Mouse (Mus musculus) gastrocnemius, postnatal 10 days (tissue): ENCODE results near the gene 1700025G04Rik. TPM values are rescaled to one million over a fixed set of nuclear protein-coding genes. Genes with fewer than 3 reads are reported as not detected.

Source experiments
- DNase-seq: peaks from one replicate; pipeline ENCODE4 v3.0.0; 2021; ENCODE audit warnings: mixed read lengths
- total RNA-seq, 2 experiments: library from RNA; stranded (reverse); gene quantifications; 2 replicates each; pipeline ENCODE4 v1.2.3; 2021

The 1700025G04Rik gene
- total RNA-seq, 2 experiments from 2014 or later, result 80.5 to 80.9 TPM

DNA sequence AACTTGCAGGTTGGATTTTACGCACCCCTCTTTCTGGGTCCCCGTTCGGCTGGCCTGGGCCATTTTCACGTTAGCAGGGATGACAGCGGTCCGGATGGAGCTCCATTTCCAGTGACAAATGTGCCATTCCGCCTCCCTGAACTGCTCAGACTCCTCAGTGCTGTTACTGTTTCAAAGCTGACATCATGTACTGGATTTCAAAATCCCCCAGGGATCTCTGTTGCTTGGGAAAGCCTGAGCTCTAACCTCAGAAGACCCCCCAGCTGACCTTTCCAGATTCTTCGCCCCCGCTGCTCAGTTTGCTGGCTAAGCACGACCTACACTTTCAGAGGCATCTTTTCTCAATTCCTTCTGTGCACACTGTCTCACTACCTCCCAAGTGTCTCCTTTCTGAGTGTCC lies 128.7 kb downstream of the 1700025G04Rik start:
- no peak for DNase-seq

DNA sequence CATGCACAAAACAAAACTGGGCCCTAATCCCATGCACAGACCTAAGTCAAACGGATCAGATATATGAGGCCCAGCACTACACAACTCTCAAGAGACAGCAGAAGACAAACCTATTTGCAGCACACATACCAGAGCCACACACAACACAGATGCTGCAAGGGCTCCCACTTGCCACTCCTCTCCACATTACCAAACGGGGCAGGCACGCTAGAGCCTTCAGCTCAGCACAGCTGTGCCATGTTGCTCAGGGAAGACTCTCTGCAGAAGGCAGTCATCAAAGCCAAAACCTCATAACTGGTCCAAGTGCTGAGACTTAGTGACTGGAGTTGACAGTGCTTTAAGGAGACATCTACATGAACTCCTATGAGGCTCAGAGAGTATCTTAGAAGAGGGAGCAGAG lies 130.9 kb downstream of the 1700025G04Rik start:
- DNase-seq, result no peak

DNA sequence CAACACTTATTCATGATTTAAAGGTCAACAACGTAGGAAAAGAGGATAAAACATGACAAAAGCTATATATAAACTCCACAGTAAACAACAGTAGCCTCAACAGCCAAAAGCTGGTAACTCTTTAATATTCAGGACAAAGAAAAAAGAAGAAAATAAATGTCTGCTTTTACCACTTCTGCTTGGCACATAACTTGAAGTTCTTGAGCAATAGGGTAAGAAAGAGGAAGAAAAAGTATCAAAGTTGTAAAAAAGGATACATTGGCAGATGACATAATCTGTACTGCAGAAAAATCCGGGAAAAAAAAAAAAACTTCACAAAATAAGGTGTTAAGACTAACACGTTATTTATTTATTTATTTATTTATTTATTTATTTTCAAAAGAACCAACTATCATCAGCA lies 131.5 kb downstream of the 1700025G04Rik start:
- no peak for DNase-seq

DNA sequence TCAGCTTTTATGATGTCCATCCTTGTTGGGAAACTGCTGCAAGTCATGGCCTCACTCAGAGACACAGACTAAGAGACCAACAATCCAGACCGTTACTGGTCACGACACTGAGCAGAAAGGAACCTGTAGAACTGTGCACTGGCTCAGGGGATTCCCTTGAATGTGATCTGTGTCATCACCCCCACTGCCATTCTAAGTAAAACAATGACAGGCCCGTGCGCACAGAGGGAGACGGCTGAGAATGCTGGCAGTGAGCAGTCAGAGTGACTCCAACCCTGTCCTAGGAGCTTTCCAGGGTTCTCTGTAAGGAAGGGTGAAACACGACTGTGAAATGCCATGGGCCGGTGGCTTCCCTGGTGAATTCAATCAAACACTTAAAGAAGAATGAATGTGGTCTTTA lies 132.3 kb downstream of the 1700025G04Rik start:
- no peak for DNase-seq

DNA sequence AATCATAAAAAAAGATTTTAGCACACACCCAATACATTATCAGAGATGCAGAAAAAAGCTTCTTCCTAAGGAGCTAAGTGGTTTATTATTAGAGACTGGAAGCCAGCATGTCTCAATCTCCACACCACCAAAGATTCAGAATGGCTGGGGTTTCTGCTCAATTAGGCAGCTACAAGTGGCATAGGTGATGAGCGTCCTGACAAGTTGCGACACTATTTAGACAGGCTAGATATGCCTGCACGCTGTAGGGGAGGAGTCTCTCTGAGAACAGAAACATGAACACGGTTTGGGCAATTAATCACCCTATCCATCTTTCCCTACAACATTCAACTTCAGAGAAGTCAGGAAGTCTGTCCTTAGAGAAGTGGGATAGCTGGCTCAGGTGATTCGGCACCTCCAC lies 134.1 kb downstream of the 1700025G04Rik start:
- no peak for DNase-seq

DNA sequence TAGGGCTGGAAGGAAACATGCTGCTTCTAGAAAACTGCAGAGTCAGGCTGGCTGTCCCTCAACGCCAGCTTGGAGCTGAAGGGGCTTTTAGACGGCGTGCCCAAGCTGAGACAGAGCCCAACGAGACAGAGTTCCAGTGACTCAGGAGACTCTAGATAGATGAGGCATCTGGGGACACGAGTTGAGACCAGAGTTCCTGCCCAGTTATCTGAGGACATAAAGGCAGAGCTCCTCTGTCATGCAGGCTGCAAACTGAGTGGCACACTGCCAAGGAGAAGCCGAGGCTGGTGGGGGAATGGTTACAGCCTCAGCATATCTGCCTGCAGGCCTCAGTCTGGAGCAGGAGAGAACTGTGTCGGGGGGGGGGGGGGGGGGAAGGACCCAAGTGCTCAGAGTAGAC lies 136.4 kb downstream of the 1700025G04Rik start:
- peak; percentile 81 for DNase-seq

DNA sequence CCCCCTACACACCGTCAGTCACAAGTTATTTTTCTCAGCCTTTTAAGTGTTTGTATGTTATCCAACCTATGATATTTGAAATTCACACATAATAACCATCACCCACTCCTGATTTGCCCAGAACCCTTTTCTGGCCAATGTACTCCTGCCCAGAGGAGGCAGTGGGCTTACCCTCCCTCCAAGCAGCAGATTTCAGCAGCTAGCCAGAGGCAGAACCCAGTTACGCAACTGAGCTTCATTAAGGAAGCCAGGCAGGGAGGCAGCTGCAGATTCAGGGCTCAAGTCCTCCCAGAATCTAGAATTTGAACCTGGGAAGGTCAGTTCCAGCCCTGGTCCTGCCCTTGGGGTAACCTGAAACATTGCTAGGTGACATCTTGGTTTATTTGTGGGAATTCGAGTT lies 141.9 kb downstream of the 1700025G04Rik start:
- no peak for DNase-seq

DNA sequence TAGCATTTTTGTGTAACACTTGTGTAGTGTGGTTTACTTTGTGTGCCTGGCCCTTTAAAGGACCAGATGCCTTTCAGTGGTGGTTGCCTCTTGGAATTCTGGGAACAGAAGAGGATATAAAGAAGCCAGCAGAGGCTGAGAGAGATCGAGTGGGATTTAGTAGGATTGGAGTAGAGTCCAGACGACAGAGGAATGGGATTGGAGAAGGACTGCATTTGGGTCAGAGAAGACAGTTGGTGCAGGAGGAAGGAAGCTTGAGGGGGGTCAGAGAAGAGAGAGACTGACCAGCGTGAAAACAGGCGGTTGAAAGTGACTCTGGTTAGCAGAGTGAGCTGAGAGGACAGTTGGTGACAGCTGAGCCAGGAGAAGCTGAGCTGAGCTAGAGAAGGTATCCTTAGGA lies 142.4 kb downstream of the 1700025G04Rik start:
- no peak for DNase-seq

DNA sequence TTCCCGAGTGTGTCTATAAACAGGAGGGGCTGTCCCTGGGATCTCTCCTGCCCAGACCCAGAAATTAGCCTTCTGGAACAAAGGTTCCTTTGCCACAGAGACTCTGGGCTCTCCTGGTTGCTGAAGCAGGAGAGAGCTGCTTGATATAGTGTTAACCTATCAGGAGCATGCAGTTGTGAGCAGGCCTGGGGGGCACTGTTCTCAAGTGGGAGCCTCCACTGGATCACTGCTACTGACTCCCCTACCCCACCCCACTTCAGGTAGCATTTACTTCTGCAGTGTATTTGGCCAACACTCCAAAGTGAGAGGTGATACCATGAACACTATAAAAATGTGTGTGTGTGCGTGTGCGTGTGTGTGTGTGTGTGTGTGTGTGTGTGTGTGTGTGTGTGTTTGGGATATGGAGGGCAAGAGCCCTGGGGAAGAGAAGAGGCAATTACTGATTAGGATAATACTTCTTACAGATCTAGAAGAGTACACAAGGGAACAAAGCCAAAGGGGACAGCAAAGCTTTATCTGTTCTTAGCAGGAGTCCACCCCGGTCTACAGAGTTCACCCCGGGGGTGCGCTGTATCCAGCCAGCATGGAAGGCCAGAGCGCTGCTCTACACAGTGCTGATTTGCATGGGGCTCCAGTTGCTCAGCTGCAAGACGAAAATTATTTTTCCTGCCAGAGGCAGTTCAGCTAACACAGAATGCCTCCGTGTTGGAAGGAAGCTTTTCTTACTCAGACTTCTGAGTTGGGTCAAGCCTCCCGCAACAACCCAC lies 145.3 kb downstream of the 1700025G04Rik start:
- DNase-seq, result peak; percentile 22

DNA sequence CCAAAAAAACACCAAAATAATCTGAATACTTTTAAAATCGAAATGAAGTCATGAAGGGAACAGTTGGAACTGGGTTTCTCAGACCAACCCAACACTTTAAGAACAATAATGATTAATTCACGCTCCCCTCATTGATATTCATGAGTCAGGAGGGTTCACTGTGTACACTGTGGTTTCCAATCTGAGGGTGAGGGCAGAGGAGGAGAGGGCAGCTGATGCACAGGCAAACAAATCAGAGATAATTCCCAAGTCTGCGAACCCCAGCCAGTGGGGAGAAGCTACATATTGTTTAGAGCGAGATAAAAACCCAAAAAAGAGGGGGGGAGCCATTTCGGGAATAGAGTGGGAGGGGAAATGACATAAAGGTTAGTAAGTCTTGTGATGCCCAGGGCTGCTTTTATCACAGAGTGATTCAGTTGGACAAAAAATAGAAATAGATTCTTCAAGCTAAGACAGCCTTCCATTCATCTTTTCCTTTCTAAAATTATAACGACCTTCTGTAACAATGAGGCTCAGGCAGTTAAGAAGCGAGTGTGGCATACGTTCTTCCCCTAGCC lies 146.2 kb downstream of the 1700025G04Rik start:
- no peak for DNase-seq

DNA sequence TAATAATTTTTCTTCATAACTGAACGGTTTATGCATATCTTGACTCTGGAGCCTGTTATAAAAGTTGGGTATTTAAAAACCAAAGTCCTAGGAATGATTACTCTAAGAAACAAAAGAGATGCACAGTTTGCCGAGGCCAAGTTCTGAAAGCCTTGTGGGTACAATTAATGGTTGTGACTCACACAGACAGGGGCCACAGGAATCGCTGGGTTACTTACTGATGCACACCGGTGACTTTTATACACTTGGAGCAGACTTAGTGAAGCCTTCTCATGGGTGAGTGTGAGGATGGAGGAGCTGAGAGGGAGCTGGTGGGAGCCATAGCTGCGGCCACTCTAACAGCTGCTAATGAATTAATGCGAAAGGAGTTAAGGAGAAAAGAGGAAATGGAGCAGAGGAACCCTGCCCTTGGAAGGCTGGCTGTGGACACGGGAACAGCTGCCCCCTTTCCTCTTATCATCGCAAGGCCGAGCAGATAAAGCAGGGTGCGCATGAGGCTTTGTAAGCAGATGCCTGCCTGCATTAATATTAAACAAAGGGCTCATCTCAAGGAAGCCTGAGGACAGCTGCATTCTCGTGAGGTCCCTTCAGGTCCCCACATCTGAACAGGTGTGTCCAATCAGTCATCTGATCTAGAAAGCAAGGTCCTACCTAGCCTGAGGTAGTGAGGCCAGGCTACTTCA lies 146.8 kb downstream of the 1700025G04Rik start:
- no peak for DNase-seq

DNA sequence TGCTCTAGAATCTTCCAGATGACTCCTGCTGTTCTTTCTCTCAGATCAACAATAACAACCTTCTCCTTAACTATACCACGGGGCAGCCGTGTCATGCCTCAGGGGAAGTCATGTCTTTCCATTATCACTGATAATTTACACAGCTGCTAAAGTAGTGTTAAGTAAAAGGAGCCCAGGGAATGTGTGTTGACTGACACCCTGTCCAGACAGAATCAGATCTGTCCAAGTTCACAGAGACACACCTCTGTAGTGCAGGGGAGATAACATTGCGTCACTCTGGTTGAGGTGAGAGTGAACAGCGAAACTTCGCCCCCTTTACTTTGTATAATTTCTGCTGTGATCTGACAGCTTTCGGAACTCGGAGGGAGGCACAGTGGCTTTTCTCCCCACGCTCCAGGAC lies 149.9 kb downstream of the 1700025G04Rik start:
- no peak for DNase-seq

DNA sequence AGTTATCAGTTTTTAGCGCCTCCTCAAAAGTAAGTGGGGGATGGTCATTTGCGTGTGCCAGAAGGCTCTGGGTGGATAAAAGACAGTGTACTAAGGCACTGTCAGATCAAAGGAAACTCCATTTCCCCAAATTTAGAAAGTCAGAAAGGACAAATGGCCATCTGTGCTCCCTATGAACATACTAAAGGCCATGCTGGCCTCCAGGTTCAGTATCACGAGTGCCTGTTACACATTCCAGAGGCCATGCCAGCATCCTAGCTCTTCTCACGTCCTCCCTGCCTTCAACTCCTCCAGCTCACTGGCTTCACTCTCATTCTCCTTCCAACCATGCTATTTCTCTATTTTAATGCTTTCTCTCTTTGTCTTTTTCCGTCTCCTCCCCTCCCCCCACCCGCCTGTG lies 150.4 kb downstream of the 1700025G04Rik start:
- DNase-seq, result no peak

DNA sequence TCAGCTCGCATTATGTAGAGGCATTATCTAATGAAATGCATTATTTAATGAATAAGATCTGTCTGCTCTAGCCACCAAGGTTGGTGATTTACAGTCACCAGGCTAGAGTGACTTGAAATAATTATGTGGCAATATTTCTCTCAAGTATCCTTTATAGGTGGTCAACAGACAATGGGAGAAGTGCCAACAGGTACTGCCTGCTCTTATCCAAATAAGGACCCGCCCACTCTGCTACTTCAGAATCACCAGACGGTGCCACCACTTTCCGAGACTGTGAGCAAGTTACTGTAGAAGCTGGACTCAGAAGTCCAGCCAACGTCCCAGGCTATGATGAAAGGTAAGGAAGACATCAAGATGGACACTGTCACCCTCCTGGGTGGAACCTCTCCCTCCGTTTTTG lies 156.3 kb downstream of the 1700025G04Rik start:
- DNase-seq, result no peak

DNA sequence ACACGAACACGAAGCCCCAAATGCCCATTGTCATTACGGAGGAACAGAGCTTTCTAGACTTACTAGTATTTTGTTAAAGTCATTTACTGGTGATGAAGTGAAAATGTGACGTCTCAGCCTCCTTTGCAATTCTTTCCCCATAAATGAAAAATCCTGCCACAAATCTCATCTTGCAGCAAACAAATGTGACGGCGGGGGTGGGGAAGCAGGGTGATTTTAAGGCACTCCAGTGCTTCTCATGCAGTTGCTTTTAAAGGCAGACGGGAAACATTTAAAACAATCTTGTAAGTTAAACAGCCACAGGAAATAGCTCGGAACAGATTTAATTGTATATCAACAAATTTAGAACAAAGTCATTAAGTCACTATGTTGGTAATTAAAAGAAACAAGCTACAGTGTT lies 163.1 kb downstream of the 1700025G04Rik start:
- no peak for DNase-seq

DNA sequence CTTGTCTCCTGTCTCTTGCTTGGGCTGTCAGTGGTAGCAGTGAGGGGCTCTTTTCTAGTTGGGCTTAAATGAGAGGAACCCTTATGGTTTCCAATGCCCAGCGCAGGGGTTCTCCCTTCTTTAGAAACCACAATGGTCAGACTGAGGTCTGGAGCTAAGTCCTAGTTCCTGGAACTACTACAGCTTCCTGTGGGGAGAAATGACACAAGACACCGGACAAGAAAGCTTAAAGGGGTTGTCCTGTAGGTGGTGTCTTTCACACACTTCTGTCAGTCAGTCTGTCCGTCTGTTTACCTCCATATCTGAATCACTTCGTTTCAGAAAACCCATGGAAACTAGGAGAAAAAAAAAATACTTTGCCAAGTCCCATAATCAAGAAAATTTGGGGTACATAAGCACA lies 163.8 kb downstream of the 1700025G04Rik start:
- no peak for DNase-seq

DNA sequence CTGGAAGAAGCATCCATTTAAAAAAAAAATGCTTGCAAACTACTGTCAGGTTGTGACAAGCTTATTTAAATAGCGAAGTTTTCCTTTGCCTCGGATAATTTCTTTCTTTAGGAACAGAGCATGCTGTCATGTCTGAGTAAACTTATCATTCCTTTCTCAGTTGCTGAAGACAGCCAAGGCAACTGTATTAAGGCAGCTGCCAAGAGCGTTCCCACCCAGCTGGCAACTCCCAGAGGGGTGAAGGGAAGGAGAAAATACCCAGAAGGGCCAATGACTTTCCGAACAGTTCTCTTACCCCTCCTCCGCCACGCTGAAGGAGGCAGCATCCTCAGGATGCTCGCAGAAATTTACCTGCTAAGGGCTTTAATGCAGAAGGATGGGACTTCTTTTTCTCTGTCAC lies 164.2 kb downstream of the 1700025G04Rik start:
- no peak for DNase-seq

DNA sequence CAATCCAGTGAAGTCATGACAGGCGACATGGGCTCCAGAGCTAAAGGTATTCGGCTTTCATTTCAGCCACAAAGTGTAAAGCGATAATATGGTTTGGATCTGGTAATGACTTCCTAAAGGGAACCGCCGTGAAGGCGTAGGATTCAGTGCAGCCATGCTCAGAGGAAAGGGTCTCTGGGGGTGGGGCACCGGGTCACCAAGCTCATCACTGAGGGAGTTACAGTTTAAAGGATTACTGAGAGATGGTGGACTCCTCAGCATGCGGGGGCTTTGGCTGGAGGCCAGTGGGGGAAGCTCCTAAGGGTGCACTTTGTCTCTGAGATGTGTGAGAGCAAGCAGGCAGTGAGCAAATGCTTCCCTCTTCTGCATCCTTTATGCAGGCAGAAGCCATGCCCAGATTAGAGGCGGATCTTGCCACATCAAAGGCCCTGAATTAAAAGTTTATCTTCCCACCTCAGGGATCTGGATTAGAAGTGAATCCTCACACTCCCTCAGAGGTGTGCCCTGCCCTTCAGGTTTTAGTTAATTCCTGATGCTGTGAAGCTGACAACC lies 171.0 kb downstream of the 1700025G04Rik start:
- DNase-seq, result no peak

DNA sequence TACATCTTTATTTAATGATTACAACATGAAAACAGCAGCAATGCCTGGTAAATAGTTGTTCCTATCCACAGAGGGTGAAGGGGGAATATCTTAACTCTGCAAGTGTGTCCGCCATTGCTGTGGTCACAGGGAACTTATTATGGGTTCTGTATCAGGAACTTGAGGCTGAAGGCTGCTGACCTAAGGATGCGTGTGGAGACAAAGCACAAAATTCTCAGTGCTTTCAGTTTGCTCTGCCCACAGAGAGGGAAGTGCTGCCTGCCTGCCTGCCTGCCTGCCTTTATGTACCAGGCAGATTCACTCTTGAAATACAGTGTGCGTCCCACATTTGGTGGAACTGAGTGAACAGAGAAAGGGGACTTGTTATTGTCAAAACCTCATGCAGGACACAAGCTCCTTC lies 172.2 kb downstream of the 1700025G04Rik start:
- no peak for DNase-seq

DNA sequence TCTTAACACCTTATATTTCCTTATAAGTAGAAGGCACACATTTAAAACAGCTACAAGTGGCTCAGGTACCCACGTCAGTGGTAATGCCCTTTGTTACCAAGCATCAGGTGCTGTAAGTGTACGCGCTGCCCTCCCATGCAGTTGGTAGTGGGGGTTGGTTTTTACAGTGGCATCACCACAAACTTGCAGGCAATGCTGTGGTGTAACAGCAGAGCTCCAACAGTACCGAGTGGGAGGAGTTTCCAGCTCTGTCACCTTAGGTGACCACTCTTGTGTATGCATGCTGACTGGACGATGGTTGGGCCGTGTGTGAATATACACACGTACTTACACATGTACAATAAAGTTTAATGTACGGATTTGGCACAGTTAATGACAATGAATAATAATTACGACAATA lies 175.4 kb downstream of the 1700025G04Rik start:
- no peak for DNase-seq

DNA sequence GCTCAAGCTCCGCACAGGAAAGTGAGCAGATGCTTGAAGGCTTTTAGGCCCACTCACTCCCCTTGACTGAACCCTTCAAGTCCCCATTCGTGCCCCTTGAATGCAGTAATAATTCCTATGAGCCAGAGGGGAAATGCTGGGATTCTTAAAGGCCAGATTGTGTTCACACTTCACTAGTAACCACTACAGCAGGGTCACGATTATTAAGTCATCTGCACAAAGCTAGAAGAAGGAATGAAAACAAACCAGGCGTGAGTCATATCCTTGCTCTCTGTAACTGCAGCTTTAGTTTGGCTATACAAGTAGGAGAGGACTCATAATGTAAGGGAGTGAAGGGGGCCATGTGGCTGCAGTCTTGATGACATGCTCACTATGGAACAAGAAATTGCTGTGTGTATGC lies 182.9 kb downstream of the 1700025G04Rik start:
- no peak for DNase-seq

DNA sequence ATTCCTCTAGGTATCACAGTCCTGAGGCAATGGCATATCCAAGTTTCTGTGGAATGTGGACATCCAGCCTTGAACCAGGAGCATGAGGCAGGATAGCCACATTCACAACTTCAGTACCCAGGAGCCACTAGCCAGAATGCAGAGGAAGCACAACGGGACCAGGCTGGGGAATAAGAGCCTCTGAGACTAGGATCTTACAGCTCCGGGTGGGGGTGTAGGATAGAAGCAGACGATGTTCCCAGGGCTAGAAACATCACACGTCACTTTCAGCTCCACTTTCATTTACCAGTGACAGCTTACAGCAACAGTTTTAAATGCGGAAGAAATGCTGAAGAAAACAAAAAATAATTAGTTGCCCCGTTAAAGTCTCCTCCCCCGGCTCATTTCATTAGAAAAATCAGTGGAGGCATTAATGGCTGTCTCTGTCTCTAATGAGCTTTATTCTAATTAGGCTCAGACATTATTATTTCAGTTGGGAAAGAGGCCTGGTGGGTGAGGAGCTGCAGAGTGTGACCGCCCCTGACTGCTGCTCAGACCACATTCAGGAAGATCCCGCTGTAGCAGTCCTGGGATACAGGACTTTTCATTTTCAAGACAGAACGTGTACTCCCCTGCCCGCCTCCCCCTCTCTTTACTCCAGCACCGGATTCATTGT lies 189.1 kb downstream of the 1700025G04Rik start:
- no peak for DNase-seq

DNA sequence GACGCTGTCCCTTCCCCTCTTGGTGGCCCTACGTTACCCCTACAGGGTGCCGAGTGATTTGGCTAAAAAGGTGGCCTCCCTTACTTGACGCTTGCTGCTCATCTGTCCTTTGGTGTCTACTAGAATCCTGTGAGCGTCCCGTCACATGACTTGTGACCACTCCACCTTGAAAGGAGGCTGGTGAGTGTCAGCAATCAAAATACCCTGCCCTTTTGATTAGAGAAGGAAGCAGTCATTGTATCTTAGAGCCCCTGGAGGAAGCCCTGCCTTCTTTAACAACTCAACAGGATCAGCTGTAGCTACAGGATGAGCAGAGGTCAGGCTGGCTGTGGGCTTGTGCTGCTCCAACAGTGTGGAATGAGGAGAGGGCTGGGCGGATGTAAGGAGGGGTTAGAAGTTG lies 190.0 kb downstream of the 1700025G04Rik start:
- DNase-seq, result no peak
